Mouse (Mus musculus): ENCODE results near the gene Gm21818. TPM values are rescaled to one million over a fixed set of nuclear protein-coding genes. Genes with fewer than 3 reads are reported as not detected.
"Not testable (repeated sequence)": the region's sequence is repeated elsewhere in the genome, so short reads cannot be mapped to it uniquely, and the experiment has no call there.

Gene Gm21818
- total RNA-seq (2014; rRNA removed) (not detected in 2 replicates), polyA plus RNA-seq (2015; fragmentation: Nextera tagmentation; extraction: Ambion mirVana) (not detected in 2 replicates)

DNA sequence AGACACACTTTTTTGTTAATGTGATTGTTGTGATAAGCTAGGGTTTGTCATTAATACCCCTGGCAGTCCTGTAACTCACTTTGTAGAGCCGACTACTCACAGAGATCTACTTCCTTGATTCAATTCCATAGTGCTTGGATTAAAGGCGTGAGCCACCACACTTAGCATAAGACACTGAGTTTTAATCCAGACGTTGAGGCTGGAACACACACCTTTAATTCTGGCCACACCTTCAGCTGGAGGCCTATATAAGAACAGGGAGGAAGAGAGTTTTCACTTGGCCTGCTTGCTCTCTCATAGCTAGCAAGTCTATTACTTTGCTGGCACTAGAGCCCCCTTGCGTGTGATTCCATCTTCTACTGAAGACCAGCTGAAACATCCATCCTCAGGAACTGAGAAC, at the start of gene Gm21818:
TSS of gene Gm21818 (plus strand) at position 301 of the 400 bp plus-strand sequence.
- H3K27me3 ChIP-seq (ENCODE audit: insufficient read depth, low read length); H3K4me2 ChIP-seq (ENCODE audit: low read depth, low read length); H3K4me3 ChIP-seq (ENCODE audit: low read length); H3K9ac ChIP-seq (replicated peaks; ENCODE audit: low read length); H3K4me1 ChIP-seq (ENCODE audit: insufficient read depth, low read length); DNase-seq (ENCODE audit: low spot score); H3K9me3 ChIP-seq (ENCODE audit: low read length); H3K36me3 ChIP-seq (ENCODE audit: insufficient read depth, low read length); H3K27ac ChIP-seq; ATAC-seq: not testable (repeated sequence)
- 80% methylated on average over 4 of the region's 4 CpGs for WGBS

DNA sequence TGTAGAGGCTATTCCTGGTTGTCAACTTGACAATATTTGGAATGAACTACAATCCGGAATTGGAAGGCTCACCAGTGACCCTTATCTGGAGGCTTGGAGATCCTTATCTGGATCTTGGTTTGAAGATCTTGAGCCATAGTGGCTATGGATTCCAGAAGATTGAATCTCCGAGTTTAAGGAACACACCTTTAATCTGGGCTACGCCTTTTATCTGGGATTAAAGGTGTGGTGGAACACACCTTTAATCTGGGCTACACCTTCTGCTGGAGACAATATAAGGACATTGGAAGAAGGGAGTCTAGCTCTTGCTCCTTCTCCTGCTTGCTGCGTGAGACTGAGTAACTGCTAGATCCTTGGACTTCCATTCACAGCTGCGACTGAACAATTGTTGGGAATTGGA, 32.3 kb upstream of the Gm21818 start, which contains the start of gene Gm20767:
TSS of gene Gm20767 (plus strand) at position 301 of the 400 bp plus-strand sequence.
- H3K9me3 ChIP-seq (ENCODE audit: low read length); H3K27me3 ChIP-seq (ENCODE audit: insufficient read depth, low read length); DNase-seq (ENCODE audit: low spot score); H3K27ac ChIP-seq; H3K4me2 ChIP-seq (ENCODE audit: low read depth, low read length); H3K4me3 ChIP-seq (ENCODE audit: low read length); H3K9ac ChIP-seq (replicated peaks; ENCODE audit: low read length); H3K4me1 ChIP-seq (ENCODE audit: insufficient read depth, low read length); ATAC-seq; H3K36me3 ChIP-seq (ENCODE audit: insufficient read depth, low read length): not testable (repeated sequence)
- 81% methylated on average over 2 of the region's 5 CpGs for WGBS

DNA sequence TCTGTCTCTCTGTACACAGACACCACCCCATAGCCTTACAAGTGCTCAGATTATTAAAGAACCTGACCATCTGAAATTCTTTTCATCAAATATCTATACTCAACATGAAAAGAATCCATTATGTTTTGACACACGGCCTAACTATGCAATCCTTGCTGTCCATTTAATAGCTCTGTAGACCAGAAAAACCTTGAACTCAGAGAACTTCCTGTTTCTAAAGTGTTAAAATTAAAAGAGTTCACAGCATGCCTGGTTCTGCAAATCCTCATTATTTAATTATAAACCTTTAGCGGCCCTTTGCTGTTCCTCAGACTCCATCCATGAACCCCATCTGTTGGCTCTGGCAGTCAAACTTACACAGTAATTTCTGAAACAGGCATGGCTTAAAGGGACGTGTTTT, 29.9 kb upstream of the Gm21818 start:
- H3K27me3 ChIP-seq (ENCODE audit: insufficient read depth, low read length); H3K9me3 ChIP-seq (ENCODE audit: low read length); H3K4me3 ChIP-seq (ENCODE audit: low read length); H3K9ac ChIP-seq (replicated peaks; ENCODE audit: low read length); H3K27ac ChIP-seq; DNase-seq (ENCODE audit: low spot score); H3K4me1 ChIP-seq (ENCODE audit: insufficient read depth, low read length); H3K4me2 ChIP-seq (ENCODE audit: low read depth, low read length); H3K36me3 ChIP-seq (ENCODE audit: insufficient read depth, low read length); ATAC-seq: not testable (repeated sequence)
- WGBS, result 79% methylated on average over 2 of the region's 3 CpGs

DNA sequence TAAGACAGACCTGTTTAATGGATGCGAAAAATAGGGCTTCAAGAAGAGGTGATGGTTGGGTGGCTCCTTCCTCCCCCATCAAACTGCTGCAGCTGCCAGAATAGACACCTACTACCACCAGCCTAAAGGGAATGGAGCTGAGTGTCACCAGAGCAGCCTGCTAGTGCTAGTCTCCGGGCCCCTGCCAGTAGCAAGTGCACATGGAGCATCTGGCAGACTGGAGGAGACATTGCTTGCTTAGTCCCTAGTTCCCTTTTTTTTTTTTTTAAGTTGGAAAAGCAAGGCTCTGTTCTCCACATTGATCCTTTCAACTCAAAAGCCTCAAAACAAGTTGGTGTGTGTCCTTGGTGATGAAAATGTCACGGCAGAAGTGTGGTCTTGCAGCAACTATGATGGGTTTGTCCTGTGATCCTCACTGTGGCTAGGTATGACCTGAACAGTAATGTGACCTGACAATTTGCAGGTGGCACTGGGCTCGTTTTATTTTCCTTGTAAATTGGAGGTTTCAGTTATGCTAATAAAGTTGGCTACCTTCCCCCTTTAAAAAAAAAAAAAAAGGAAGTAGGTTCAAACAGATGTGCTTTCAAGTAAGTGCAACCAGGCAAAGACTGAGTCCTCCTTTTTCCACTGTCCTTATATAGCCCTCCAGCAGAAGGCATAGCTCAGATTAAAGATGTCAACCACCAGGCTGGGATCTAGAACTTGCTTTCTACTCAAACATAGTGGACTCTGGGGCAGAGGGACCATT, 22.4 kb upstream of the Gm21818 start:
- H3K4me2 ChIP-seq (ENCODE audit: low read depth, low read length); H3K27ac ChIP-seq; H3K9ac ChIP-seq (replicated peaks; ENCODE audit: low read length); H3K9me3 ChIP-seq (ENCODE audit: low read length); H3K4me3 ChIP-seq (ENCODE audit: low read length); DNase-seq (ENCODE audit: low spot score); H3K36me3 ChIP-seq (ENCODE audit: insufficient read depth, low read length); H3K4me1 ChIP-seq (ENCODE audit: insufficient read depth, low read length); H3K27me3 ChIP-seq (ENCODE audit: insufficient read depth, low read length); ATAC-seq: not testable (repeated sequence)
- 68% methylated on average over 3 of the region's 4 CpGs for WGBS

DNA sequence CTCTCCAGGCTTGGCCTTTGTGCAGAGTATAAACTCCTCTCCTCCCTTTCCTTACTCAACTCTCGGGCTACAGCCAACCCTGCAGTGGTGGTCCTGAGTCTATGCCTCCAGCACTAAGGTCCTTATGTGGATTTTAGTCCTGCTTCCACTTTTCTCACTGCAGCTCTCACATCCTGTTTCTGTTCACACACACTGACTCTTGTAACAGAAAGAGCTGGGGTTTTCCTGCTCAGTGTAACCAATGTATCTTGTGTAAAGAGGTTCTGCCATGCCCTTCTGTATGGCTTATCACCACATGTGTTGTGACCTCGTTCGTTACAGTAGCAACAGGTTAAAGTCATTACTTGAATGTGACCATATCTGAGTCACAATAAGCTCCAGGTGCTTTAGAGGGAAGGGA, 21.6 kb upstream of the Gm21818 start:
- not testable (repeated sequence) for H3K4me2 ChIP-seq (ENCODE audit: low read depth, low read length); H3K9ac ChIP-seq (replicated peaks; ENCODE audit: low read length); H3K27me3 ChIP-seq (ENCODE audit: insufficient read depth, low read length); H3K36me3 ChIP-seq (ENCODE audit: insufficient read depth, low read length); H3K4me1 ChIP-seq (ENCODE audit: insufficient read depth, low read length); ATAC-seq; H3K27ac ChIP-seq; H3K4me3 ChIP-seq (ENCODE audit: low read length); DNase-seq (ENCODE audit: low spot score); H3K9me3 ChIP-seq (ENCODE audit: low read length)
- 66% methylated on average over 3 of the region's 3 CpGs for WGBS

DNA sequence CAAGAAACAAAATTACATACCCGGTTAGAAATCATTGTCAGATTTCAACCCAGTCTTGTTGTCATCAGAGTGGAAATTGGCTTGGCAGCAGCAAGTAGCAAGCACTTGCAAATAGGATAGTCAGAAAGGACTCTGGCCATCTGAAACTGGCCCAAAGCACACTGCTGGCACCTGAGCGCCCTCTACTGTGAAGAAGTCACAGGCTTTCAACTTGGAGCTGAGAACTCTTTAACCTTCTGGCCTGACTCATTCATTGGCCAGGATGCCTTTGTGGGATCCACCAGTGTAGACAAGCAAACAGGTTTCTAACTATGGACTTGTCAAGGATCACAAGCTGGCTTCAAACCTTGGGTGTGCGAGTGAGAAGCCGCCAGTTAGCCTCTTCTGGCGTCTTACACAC, 3.9 kb upstream of the Gm21818 start:
- not testable (repeated sequence) for H3K9me3 ChIP-seq (ENCODE audit: low read length); H3K4me3 ChIP-seq (ENCODE audit: low read length); ATAC-seq; H3K4me2 ChIP-seq (ENCODE audit: low read depth, low read length); H3K27ac ChIP-seq; H3K36me3 ChIP-seq (ENCODE audit: insufficient read depth, low read length); H3K4me1 ChIP-seq (ENCODE audit: insufficient read depth, low read length); H3K9ac ChIP-seq (replicated peaks; ENCODE audit: low read length); H3K27me3 ChIP-seq (ENCODE audit: insufficient read depth, low read length); DNase-seq (ENCODE audit: low spot score)
- 54% methylated on average over 5 of the region's 5 CpGs for WGBS

DNA sequence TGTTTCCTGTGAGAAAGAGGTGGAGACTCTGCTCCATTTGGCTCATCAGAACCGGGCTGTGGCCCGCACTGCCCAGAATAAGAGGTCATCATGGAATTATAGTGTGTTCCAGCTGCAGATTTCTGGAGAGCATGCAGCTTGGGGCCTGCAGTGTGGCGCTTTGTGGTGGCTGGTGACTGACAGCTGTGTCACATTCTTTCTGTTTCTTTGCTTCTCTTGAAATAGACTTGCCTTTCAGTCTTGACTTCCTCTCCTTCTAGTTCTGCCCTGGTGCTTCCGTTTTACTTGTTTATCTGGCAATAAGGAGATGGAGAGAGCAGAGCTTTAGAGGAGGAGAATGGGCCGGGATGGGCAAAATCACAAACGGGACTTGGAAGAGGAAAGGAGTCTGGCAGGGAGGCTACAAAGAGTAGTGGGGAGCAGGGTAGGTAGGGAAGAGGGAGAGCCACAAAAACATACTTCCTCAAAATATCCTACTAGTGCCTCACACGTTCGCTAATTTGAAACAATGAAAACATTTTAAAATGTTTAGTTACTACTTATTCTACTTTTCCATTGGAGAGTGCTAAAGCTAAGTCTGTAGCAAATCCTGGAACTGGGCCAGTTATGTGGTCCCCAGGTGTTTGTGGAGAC, 24.1 kb downstream of the Gm21818 start:
- H3K4me2 ChIP-seq (ENCODE audit: low read depth, low read length); H3K27me3 ChIP-seq (ENCODE audit: insufficient read depth, low read length); H3K27ac ChIP-seq; H3K9ac ChIP-seq (replicated peaks; ENCODE audit: low read length); H3K4me1 ChIP-seq (ENCODE audit: insufficient read depth, low read length); ATAC-seq; H3K9me3 ChIP-seq (ENCODE audit: low read length); H3K4me3 ChIP-seq (ENCODE audit: low read length); DNase-seq (ENCODE audit: low spot score); H3K36me3 ChIP-seq (ENCODE audit: insufficient read depth, low read length): not testable (repeated sequence)
- 80% methylated on average over 7 of the region's 8 CpGs for WGBS

DNA sequence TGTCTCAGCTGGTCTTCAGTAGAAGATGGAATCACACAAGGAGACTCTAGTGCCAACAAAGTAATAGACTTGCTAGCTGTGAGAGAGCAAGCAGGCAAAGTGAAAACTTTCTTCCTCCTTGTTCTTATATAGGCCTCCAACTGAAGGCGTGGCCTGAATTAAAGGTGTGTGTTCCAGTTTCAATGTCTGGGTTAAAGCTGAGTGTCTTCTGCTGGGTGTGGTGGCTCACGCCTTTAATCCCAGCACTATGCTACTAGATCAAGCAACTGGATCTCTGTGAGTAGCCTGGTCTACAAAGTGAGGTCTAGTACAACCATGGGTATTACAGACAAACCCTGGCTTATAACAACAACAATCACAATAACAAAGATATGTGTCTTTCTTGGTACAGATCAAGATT, 43.6 kb downstream of the Gm21818 start, which contains the start of gene Gm21762:
TSS of gene Gm21762 (minus strand) at position 101 of the 400 bp plus-strand sequence.
- not testable (repeated sequence) for ATAC-seq; H3K4me3 ChIP-seq (ENCODE audit: low read length)
- no CpG with 5 or more reads among the region's 2 CpGs for WGBS

DNA sequence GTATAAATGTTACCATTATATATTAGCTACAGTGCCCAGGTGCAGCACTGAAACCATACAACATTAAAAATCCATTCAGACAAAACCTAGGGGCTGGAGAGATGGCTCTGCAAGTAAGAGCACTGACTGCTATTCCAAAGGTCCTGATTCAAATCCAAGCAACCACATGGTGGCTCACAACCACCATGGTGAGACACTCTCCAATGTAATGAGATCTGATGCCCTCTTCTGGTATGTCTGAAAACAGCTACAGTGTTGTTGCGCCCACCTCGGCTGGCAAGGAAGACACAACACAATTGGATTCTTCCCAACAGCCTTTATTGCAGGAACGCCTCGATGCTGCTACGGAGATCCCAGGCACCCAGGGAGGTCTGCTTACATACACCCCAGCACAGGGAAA, 48.7 kb downstream of the Gm21818 start:
- not testable (repeated sequence) for H3K9ac ChIP-seq (replicated peaks; ENCODE audit: low read length); ATAC-seq; H3K36me3 ChIP-seq (ENCODE audit: insufficient read depth, low read length); H3K9me3 ChIP-seq (ENCODE audit: low read length); DNase-seq (ENCODE audit: low spot score); H3K27ac ChIP-seq; H3K4me2 ChIP-seq (ENCODE audit: low read depth, low read length); H3K4me3 ChIP-seq (ENCODE audit: low read length); H3K4me1 ChIP-seq (ENCODE audit: insufficient read depth, low read length); H3K27me3 ChIP-seq (ENCODE audit: insufficient read depth, low read length)
- WGBS, result 84% methylated on average over 5 of the region's 5 CpGs

More for the DNA sequence above, 43.6 kb downstream of the Gm21818 start, which contains the start of gene Gm21762:
- not testable (repeated sequence) for H3K4me2 ChIP-seq (ENCODE audit: low read depth, low read length); H3K4me1 ChIP-seq (ENCODE audit: insufficient read depth, low read length); H3K27me3 ChIP-seq (ENCODE audit: insufficient read depth, low read length); H3K9me3 ChIP-seq (ENCODE audit: low read length); H3K9ac ChIP-seq (replicated peaks; ENCODE audit: low read length); H3K27ac ChIP-seq; DNase-seq (ENCODE audit: low spot score); H3K36me3 ChIP-seq (ENCODE audit: insufficient read depth, low read length)
